Mouse (Mus musculus): Measurements from ENCODE around the gene Ptpro. TPM values are rescaled to one million over a fixed set of nuclear protein-coding genes. Genes with fewer than 3 reads are reported as not detected.
A peak's percentile ranks its signal among the peaks of the same experiment; 100 is the strongest.

Ptpro gene
- polyA plus RNA-seq, 1 experiment, result 3.4 TPM

GRCm38 (mm10) chr6:137504052-137504451 is 251.9 kb downstream of the Ptpro start:
- Histone ChIP-seq H3K27ac (replicated peaks; ENCODE audit: low read depth, low read length) (no peak overlapping the region), H3K4me3 (ENCODE audit: insufficient read depth, low read depth, low read length) (no peak overlapping the region), H3K4me1 (ENCODE audit: control insufficient read depth, insufficient read depth, insufficient read length, low read length) (no peaks in the 10 kb centered on the region)

- Histone ChIP-seq H3K27ac (replicated peaks; ENCODE audit: low read depth, low read length) (peak overlapping the region; percentile 18; the same call in 1 of the 2 replicates), H3K4me1 (ENCODE audit: control insufficient read depth, insufficient read depth, insufficient read length, low read length) (no peaks in the 10 kb centered on the region), H3K4me3 (ENCODE audit: insufficient read depth, low read depth, low read length) (no peak overlapping the region)
These were observed 253.6 kb downstream of the Ptpro start for GRCm38 (mm10) chr6:137505555-137506227.

GRCm38 (mm10) chr6:137506563-137506962 is 254.4 kb downstream of the Ptpro start:
- Histone ChIP-seq H3K27ac (replicated peaks; ENCODE audit: low read depth, low read length) (no peak overlapping the region), H3K4me3 (ENCODE audit: insufficient read depth, low read depth, low read length) (no peak overlapping the region), H3K4me1 (ENCODE audit: control insufficient read depth, insufficient read depth, insufficient read length, low read length) (no peaks in the 10 kb centered on the region)

GRCm38 (mm10) chr6:137508936-137509335 is 256.8 kb downstream of the Ptpro start:
- H3K4me3 ChIP-seq (ENCODE audit: insufficient read depth, low read depth, low read length), result no peak overlapping the region
- no peaks in the 10 kb centered on the region for H3K4me1 ChIP-seq (ENCODE audit: control insufficient read depth, insufficient read depth, insufficient read length, low read length)
- no peak overlapping the region for H3K27ac ChIP-seq (replicated peaks; ENCODE audit: low read depth, low read length)

GRCm38 (mm10) chr6:137509341-137510045 is 257.4 kb downstream of the Ptpro start:
- no peak overlapping the region for H3K4me3 ChIP-seq (ENCODE audit: insufficient read depth, low read depth, low read length)

GRCm38 (mm10) chr6:137512753-137513152 is 260.6 kb downstream of the Ptpro start:
- no peak overlapping the region for H3K27ac ChIP-seq (replicated peaks; ENCODE audit: low read depth, low read length)

More at GRCm38 (mm10) chr6:137509341-137510045, 257.4 kb downstream of the Ptpro start:
- H3K27ac ChIP-seq (replicated peaks; ENCODE audit: low read depth, low read length), result no peak overlapping the region
- no peaks in the 10 kb centered on the region for H3K4me1 ChIP-seq (ENCODE audit: control insufficient read depth, insufficient read depth, insufficient read length, low read length)

More at GRCm38 (mm10) chr6:137512753-137513152, 260.6 kb downstream of the Ptpro start:
- H3K4me3 ChIP-seq (ENCODE audit: insufficient read depth, low read depth, low read length), result no peak overlapping the region
- H3K4me1 ChIP-seq (ENCODE audit: control insufficient read depth, insufficient read depth, insufficient read length, low read length), result no peaks in the 10 kb centered on the region

Other genes starting within 250 kb of the Ptpro start
- not detected in 2 replicates for gene Rerg, start 81.8 kb upstream of the Ptpro start, polyA plus RNA-seq (2012; ENCODE audit: insufficient read depth, insufficient read length, missing spikeins)

All from brown adipose tissue, adult 24 weeks (tissue).